Mouse (Mus musculus) duodenum, adult 2 months (tissue): ENCODE data around the gene Cirbp. TPM values are rescaled to one million over a fixed set of nuclear protein-coding genes. Genes with fewer than 3 reads are reported as not detected.

Source experiments
- polyA plus RNA-seq: library from polyadenylated mRNA; depleted of rRNA; stranded (reverse); fragments of >200 nt; gene quantifications from 2 replicates; pipeline ENCODE4 v1.2.3, GENCODE M21; 2012; ENCODE audit warnings: low replicate concordance; rRNA removed

Gene Cirbp
- 46.7 and 55.3 TPM in 2 replicates for polyA plus RNA-seq

GRCm38 (mm10) chr10:80165392-80166128 is at the start of gene Cirbp:
Gene Cirbp (plus strand): TSS chr10:80165985.

GRCm38 (mm10) chr10:80138553-80139438 is 27.0 kb upstream of the Cirbp start, which contains the start of gene Atp5d:
Gene Atp5d (plus strand): TSS chr10:80138632.

GRCm38 (mm10) chr10:80140666-80141035 is 25.1 kb upstream of the Cirbp start, which contains the start of gene Cbarp:
Gene Cbarp (minus strand): TSS chr10:80140835.

GRCm38 (mm10) chr10:80147719-80148601 is 17.8 kb upstream of the Cirbp start, which contains the start of gene Midn:
Gene Midn (plus strand): TSS chr10:80148272.

GRCm38 (mm10) chr10:80172527-80173292 is 6.9 kb downstream of the Cirbp start, which contains the start of gene 1600002K03Rik:
Gene 1600002K03Rik (plus strand): TSS chr10:80172944.

GRCm38 (mm10) chr10:80179068-80180051 is 13.6 kb downstream of the Cirbp start, which contains the start of gene Efna2:
Gene Efna2 (plus strand): TSS chr10:80179482.

Other genes starting within 250 kb of the Cirbp start
- 5.1 and 5.6 TPM in 2 replicates for gene Kiss1r, start 249.0 kb upstream of the Cirbp start, polyA plus RNA-seq
- gene R3hdm4, start 244.8 kb upstream of the Cirbp start, polyA plus RNA-seq: 102 and 133 TPM in 2 replicates
- 8.1 and 9.4 TPM in 2 replicates for gene Arid3a, start 238.9 kb upstream of the Cirbp start, polyA plus RNA-seq
- gene Wdr18, start 205.8 kb upstream of the Cirbp start, polyA plus RNA-seq: 32.5 and 36.7 TPM in 2 replicates
- gene Grin3b, start 195.3 kb upstream of the Cirbp start, polyA plus RNA-seq: 0.13 TPM in 1 of 2 replicates, not detected in the other
- 473 and 724 TPM in 2 replicates for gene Tmem259, start 181.7 kb upstream of the Cirbp start, polyA plus RNA-seq
- gene Cnn2, start 177.4 kb upstream of the Cirbp start, polyA plus RNA-seq: 47.4 and 53.3 TPM in 2 replicates
- 22.5 and 27.6 TPM in 2 replicates for gene Abca7, start 169.5 kb upstream of the Cirbp start, polyA plus RNA-seq
- 16.6 and 28.8 TPM in 2 replicates for gene Arhgap45, start 149.3 kb upstream of the Cirbp start, polyA plus RNA-seq
- 82.1 and 91.1 TPM in 2 replicates for gene Polr2e, start 126.2 kb upstream of the Cirbp start, polyA plus RNA-seq
- 1,699 and 1,725 TPM in 2 replicates for gene Gpx4, start 118.8 kb upstream of the Cirbp start, polyA plus RNA-seq
- 63.5 and 95.0 TPM in 2 replicates for gene Sbno2, start 60.4 kb upstream of the Cirbp start, polyA plus RNA-seq
- gene Stk11, start 50.2 kb upstream of the Cirbp start, polyA plus RNA-seq: 105 and 121 TPM in 2 replicates
- 5,808 and 7,935 TPM in 2 replicates for gene Atp5d, start 27.4 kb upstream of the Cirbp start, polyA plus RNA-seq
- 6.3 and 6.6 TPM in 2 replicates for gene Cbarp, start 25.1 kb upstream of the Cirbp start, polyA plus RNA-seq
- gene Midn, start 17.7 kb upstream of the Cirbp start, polyA plus RNA-seq: 198 and 360 TPM in 2 replicates
- 12.6 and 12.7 TPM in 2 replicates for gene 1600002K03Rik, start 7.0 kb downstream of the Cirbp start, polyA plus RNA-seq
- gene Efna2, start 13.5 kb downstream of the Cirbp start, polyA plus RNA-seq: 2.0 and 2.2 TPM in 2 replicates
- 14.5 and 19.2 TPM in 2 replicates for gene Mum1, start 60.4 kb downstream of the Cirbp start, polyA plus RNA-seq
- gene Ndufs7, start 83.1 kb downstream of the Cirbp start, polyA plus RNA-seq: 967 and 1,434 TPM in 2 replicates
- 15.1 and 43.1 TPM in 2 replicates for gene Gamt, start 95.0 kb downstream of the Cirbp start, polyA plus RNA-seq
- gene Dazap1, start 95.5 kb downstream of the Cirbp start, polyA plus RNA-seq: 104 and 128 TPM in 2 replicates
- gene Rps15, start 126.5 kb downstream of the Cirbp start, polyA plus RNA-seq: 739 and 1,199 TPM in 2 replicates
- gene Apc2, start 130.0 kb downstream of the Cirbp start, polyA plus RNA-seq: 0.88 and 1.1 TPM in 2 replicates
- gene 2310011J03Rik, start 154.6 kb downstream of the Cirbp start, polyA plus RNA-seq: 52.1 and 92.1 TPM in 2 replicates
- gene Pcsk4, start 163.5 kb downstream of the Cirbp start, polyA plus RNA-seq: 37.6 and 47.6 TPM in 2 replicates
- 257 and 279 TPM in 2 replicates for gene Reep6, start 164.0 kb downstream of the Cirbp start, polyA plus RNA-seq
- 113 and 171 TPM in 2 replicates for gene Adamtsl5, start 182.4 kb downstream of the Cirbp start, polyA plus RNA-seq
- gene Plk5, start 190.5 kb downstream of the Cirbp start, polyA plus RNA-seq: 2.4 and 7.5 TPM in 2 replicates
- gene Mex3d, start 221.7 kb downstream of the Cirbp start, polyA plus RNA-seq: 13.6 and 24.5 TPM in 2 replicates
- 76.6 and 89.3 TPM in 2 replicates for gene Mbd3, start 233.6 kb downstream of the Cirbp start, polyA plus RNA-seq
- 2,686 and 4,056 TPM in 2 replicates for gene Uqcr11, start 240.8 kb downstream of the Cirbp start, polyA plus RNA-seq